Mouse (Mus musculus) MEL (cell line): ENCODE data around the gene Gsta2. TPM values are rescaled to one million over a fixed set of nuclear protein-coding genes. Genes with fewer than 3 reads are reported as not detected.

Source experiments
- polyA plus RNA-seq, 2 experiments: library from polyadenylated mRNA; stranded (reverse) in 1 of 2; unstranded in 1 of 2; fragments of >175 nt in 1 of 2; fragments of >200 nt in 1 of 2; gene quantifications; 2 replicates each; pipeline versions ENCODE4 v1.2.1 to v1.2.4; 2012; ENCODE audit warnings: low replicate concordance in 2 of 2, low read depth in 1 of 2; ENCODE audit not compliant: insufficient read length in 2 of 2, insufficient read depth in 1 of 2, missing spikeins in 1 of 2
- total RNA-seq: library from RNA; depleted of rRNA; stranded (reverse); fragments of 300-350 nt; gene quantifications from 2 replicates; pipeline ENCODE4 v1.2.3, GENCODE M21; 2012; rRNA removed

The Gsta2 gene
- total and polyA plus RNA-seq, 3 experiments, result not detected

Other genes with a start within 250 kb of the Gsta2 start
- 47.0 and 56.0 TPM in 2 replicates for gene Fbxo9, start 246.7 kb downstream of the Gsta2 start, total RNA-seq
- gene Fbxo9, start 246.7 kb downstream of the Gsta2 start, polyA plus RNA-seq, result 100 to 1,000 TPM in 1 of 2 experiments, 10 to 100 TPM in 1; 47.0 to 402 TPM
- gene Ick, start 246.6 kb downstream of the Gsta2 start, total RNA-seq, result 6.1 and 6.5 TPM in 2 replicates
- gene Ick, start 246.6 kb downstream of the Gsta2 start, polyA plus RNA-seq, result 10 to 100 TPM in 1 of 2 experiments, not detected in 1; 16.1 TPM
- 5.0 and 6.4 TPM in 2 replicates for gene Gsta4, start 173.0 kb downstream of the Gsta2 start, total RNA-seq
- gene Gsta4, start 173.0 kb downstream of the Gsta2 start, polyA plus RNA-seq, result 1 to 10 TPM in 1 of 2 experiments, not detected in 1; 9.8 TPM
- not detected in 2 replicates for gene Gsta1, start 125.1 kb downstream of the Gsta2 start, total RNA-seq
- not detected for gene Gsta1, start 125.1 kb downstream of the Gsta2 start, polyA plus RNA-seq
- not detected in 2 replicates for gene Gm3776, start 98.7 kb downstream of the Gsta2 start, total RNA-seq
- gene Gm3776, start 98.7 kb downstream of the Gsta2 start, polyA plus RNA-seq, result not detected
- not detected in 2 replicates for gene Gm10639, start 65.9 kb downstream of the Gsta2 start, total RNA-seq
- gene Gm10639, start 65.9 kb downstream of the Gsta2 start, polyA plus RNA-seq, result not detected
- not detected in 2 replicates for gene Omt2a, start 41.0 kb downstream of the Gsta2 start, total RNA-seq
- gene Omt2a, start 41.0 kb downstream of the Gsta2 start, polyA plus RNA-seq, result not detected
- not detected in 2 replicates for gene Omt2b, start 28.2 kb downstream of the Gsta2 start, total RNA-seq
- gene Omt2b, start 28.2 kb downstream of the Gsta2 start, polyA plus RNA-seq, result not detected
- not detected in 2 replicates for gene Dppa5a, start 12.4 kb upstream of the Gsta2 start, total RNA-seq
- gene Dppa5a, start 12.4 kb upstream of the Gsta2 start, polyA plus RNA-seq, result under 1 TPM in 1 of 2 experiments, not detected in 1; 0.19 TPM
- not detected in 2 replicates for gene Ooep, start 22.9 kb upstream of the Gsta2 start, total RNA-seq
- gene Ooep, start 22.9 kb upstream of the Gsta2 start, polyA plus RNA-seq, result not detected
- 4.7 and 5.5 TPM in 2 replicates for gene Ddx43, start 40.0 kb upstream of the Gsta2 start, total RNA-seq
- gene Ddx43, start 40.0 kb upstream of the Gsta2 start, polyA plus RNA-seq, result 1 to 10 TPM in 1 of 2 experiments, not detected in 1; 7.2 TPM
- gene Cgas, start 87.4 kb upstream of the Gsta2 start, total RNA-seq, result 12.9 and 19.0 TPM in 2 replicates
- 10 to 100 TPM in 1 of 2 experiments, not detected in 1; 20.9 TPM for gene Cgas, start 87.4 kb upstream of the Gsta2 start, polyA plus RNA-seq
- 28.7 and 32.3 TPM in 2 replicates for gene Mto1, start 92.4 kb upstream of the Gsta2 start, total RNA-seq
- 10 to 100 TPM in 1 of 2 experiments, not detected in 1; 27.7 TPM for gene Mto1, start 92.4 kb upstream of the Gsta2 start, polyA plus RNA-seq
- gene Gm17324, start 93.0 kb upstream of the Gsta2 start, total RNA-seq, result 1.0 and 1.8 TPM in 2 replicates
- gene Gm17324, start 93.0 kb upstream of the Gsta2 start, polyA plus RNA-seq, result under 1 TPM in 1 of 2 experiments, not detected in 1; 0.36 TPM
- 11,891 and 13,182 TPM in 2 replicates for gene Eef1a1, start 133.4 kb upstream of the Gsta2 start, total RNA-seq
- gene Eef1a1, start 133.4 kb upstream of the Gsta2 start, polyA plus RNA-seq, result over 10,000 TPM; 11,701 to 60,504 TPM
- gene Slc17a5, start 232.3 kb upstream of the Gsta2 start, total RNA-seq, result 3.1 and 3.5 TPM in 2 replicates
- gene Slc17a5, start 232.3 kb upstream of the Gsta2 start, polyA plus RNA-seq, result 1 to 10 TPM in 1 of 2 experiments, not detected in 1; 4.1 TPM